Comparison of ENCODE assay signal across 9 mouse cellular contexts in genomic region chr8:90853971-90854670, GRCm38 (mm10). TPM values are rescaled to one million over a fixed set of nuclear protein-coding genes. Genes with fewer than 3 reads are reported as not detected.
A peak's percentile ranks its signal among the peaks of the same experiment; 100 is the strongest.
DNase-seq lines count a peak whose midpoint lies in the region; ATAC-seq lines count a peak whose summit lies in the region.
"Had no signal": no experiment of that assay in that cellular context is flagged by ENCODE, and none has a peak within 500 bp of the region (broad histone marks: within the 10 kb centered on the region; RNA-seq: fewer than 3 reads in every experiment).

No protein-coding gene starts in this region.

- peak overlapping the region; percentile 26; the same call in 1 of the 2 replicates for H3K4me2 ChIP-seq in kidney, embryonic 16.5 days (replicated peaks; ENCODE audit: low read depth, low read length)
- H3K4me2 ChIP-seq in embryonic facial prominence, embryonic 15.5 days (replicated peaks) = peak overlapping the region; percentile 19
- no peak overlapping the region for H3K4me2 ChIP-seq in intestine, embryonic 16.5 days (ENCODE audit: low read depth, low read length)
- peak overlapping the region; percentile 39 for H3K4me2 ChIP-seq in neural tube, embryonic 13.5 days

- DNase-seq in kidney, adult 9 months = no peak
- no peak for DNase-seq in retina, embryonic 14.5 days (ENCODE audit: low spot score)
- no peak for DNase-seq in frontal cortex, postnatal 25 days (ENCODE audit: low spot score in 2 of 2)
- DNase-seq in cerebellum, adult 8-10 months = no peak

- peaks cover 4% of the 10 kb centered on the region; the same call in 1 of the 2 replicates for H3K36me3 ChIP-seq in kidney, embryonic 16.5 days (ENCODE audit: insufficient read depth, low read length)
- no peaks in the 10 kb centered on the region for H3K36me3 ChIP-seq in embryonic facial prominence, embryonic 15.5 days
- no peaks in the 10 kb centered on the region for H3K36me3 ChIP-seq in intestine, embryonic 16.5 days (ENCODE audit: control insufficient read depth, insufficient read depth, low read length)
- no peaks in the 10 kb centered on the region for H3K36me3 ChIP-seq in neural tube, embryonic 13.5 days

- no peak overlapping the region for H3K4me3 ChIP-seq in kidney, embryonic 16.5 days (ENCODE audit: low read length)
- H3K4me3 ChIP-seq in embryonic facial prominence, embryonic 15.5 days (replicated peaks) = no peak overlapping the region
- no peak overlapping the region for H3K4me3 ChIP-seq in intestine, embryonic 16.5 days (ENCODE audit: low read length)
- H3K4me3 ChIP-seq in neural tube, embryonic 13.5 days = no peak overlapping the region

- ATAC-seq in kidney, embryonic 16.5 days (ENCODE audit: low FRiP score, low TSS enrichment) = no peak
- no peak; the same call in 1 of the 2 replicates for ATAC-seq in embryonic facial prominence, embryonic 15.5 days (ENCODE audit: insufficient number of reproducible peaks, low FRiP score, low TSS enrichment, low read depth)
- no peak for ATAC-seq in intestine, embryonic 16.5 days
- peak; percentile 62 for ATAC-seq in neural tube, embryonic 13.5 days (ENCODE audit: low read depth)

- 0 out of 2 replicates have a peak overlapping the region, but pooled peaks have one; percentile 51 for H3K27ac ChIP-seq in kidney, embryonic 16.5 days (ENCODE audit: low read length)
- peak overlapping the region; percentile 86 for H3K27ac ChIP-seq in embryonic facial prominence, embryonic 15.5 days (replicated peaks)
- H3K27ac ChIP-seq in intestine, embryonic 16.5 days (ENCODE audit: low read length) = peak overlapping the region; percentile 40
- peak overlapping the region; percentile 84 for H3K27ac ChIP-seq in neural tube, embryonic 13.5 days (replicated peaks)

- H3K9me3 ChIP-seq in kidney, embryonic 16.5 days (ENCODE audit: low read length) = no peaks in the 10 kb centered on the region; the same call in 1 of the 2 replicates
- no peaks in the 10 kb centered on the region for H3K9me3 ChIP-seq in embryonic facial prominence, embryonic 15.5 days (replicated peaks)
- no peaks in the 10 kb centered on the region for H3K9me3 ChIP-seq in intestine, embryonic 16.5 days (ENCODE audit: control insufficient read depth, low read length)
- H3K9me3 ChIP-seq in neural tube, embryonic 13.5 days = no peaks in the 10 kb centered on the region

- H3K27me3 ChIP-seq in kidney, embryonic 16.5 days (ENCODE audit: insufficient read depth, low read length) = no peaks in the 10 kb centered on the region
- no peaks in the 10 kb centered on the region for H3K27me3 ChIP-seq in embryonic facial prominence, embryonic 15.5 days
- no peaks in the 10 kb centered on the region for H3K27me3 ChIP-seq in intestine, embryonic 16.5 days (replicated peaks; ENCODE audit: control insufficient read depth, insufficient read depth, low read length)
- no peaks in the 10 kb centered on the region for H3K27me3 ChIP-seq in neural tube, embryonic 13.5 days
- H3K27me3 ChIP-seq: CH12.LX had no signal

- peaks cover 10% of the 10 kb centered on the region for H3K4me1 ChIP-seq in kidney, embryonic 16.5 days (ENCODE audit: insufficient read depth, low read length)
- peaks cover 27% of the 10 kb centered on the region for H3K4me1 ChIP-seq in embryonic facial prominence, embryonic 15.5 days
- peaks cover 9% of the 10 kb centered on the region for H3K4me1 ChIP-seq in intestine, embryonic 16.5 days (ENCODE audit: control insufficient read depth, insufficient read depth, low read length)
- peaks cover 49% of the 10 kb centered on the region for H3K4me1 ChIP-seq in neural tube, embryonic 13.5 days (replicated peaks)

- 72% methylated on average over 9 of the region's 9 CpGs for WGBS in kidney, embryonic 16.5 days
- WGBS in embryonic facial prominence, embryonic 15.5 days = 53% methylated on average over 9 of the region's 9 CpGs
- 63% methylated on average over 9 of the region's 9 CpGs for WGBS in intestine, embryonic 16.5 days
- 49% methylated on average over 9 of the region's 9 CpGs for WGBS in neural tube, embryonic 13.5 days

- no peak overlapping the region for H3K9ac ChIP-seq in kidney, embryonic 16.5 days (replicated peaks; ENCODE audit: low read length)
- no peak overlapping the region for H3K9ac ChIP-seq in embryonic facial prominence, embryonic 15.5 days
- H3K9ac ChIP-seq in intestine, embryonic 16.5 days (ENCODE audit: low read depth, low read length) = peak overlapping the region; percentile 42; the same call in 1 of the 2 replicates
- peak overlapping the region; percentile 43; the same call in 1 of the 2 replicates for H3K9ac ChIP-seq in neural tube, embryonic 13.5 days

RNA-seq across cellular contexts. Expression of gene Chd9, which starts 26.0 kb away (rescaled TPM):
- polyA plus RNA-seq in kidney, embryonic 16.5 days (2015; fragmentation: Nextera tagmentation; extraction: Ambion mirVana) = 88.1 and 97.1 TPM in 2 replicates
- 139 and 146 TPM in 2 replicates for polyA plus RNA-seq in embryonic facial prominence, embryonic 15.5 days (2015; fragmentation: Nextera tagmentation; extraction: Ambion mirVana)
- polyA plus RNA-seq in intestine, embryonic 16.5 days (2015; fragmentation: Nextera tagmentation; extraction: Ambion mirVana) = 283 and 397 TPM in 2 replicates
- 78.3 and 83.7 TPM in 2 replicates for polyA plus RNA-seq in neural tube, embryonic 13.5 days (2015; fragmentation: Nextera tagmentation; extraction: Ambion mirVana)

RNA-seq across cellular contexts. Expression of gene Gm19935, which starts 36.9 kb away (rescaled TPM):
- polyA plus RNA-seq in kidney, embryonic 16.5 days (2015; fragmentation: Nextera tagmentation; extraction: Ambion mirVana) = not detected in 2 replicates
- polyA plus RNA-seq in embryonic facial prominence, embryonic 15.5 days (2015; fragmentation: Nextera tagmentation; extraction: Ambion mirVana) = 4.8 and 6.7 TPM in 2 replicates
- polyA plus RNA-seq in intestine, embryonic 16.5 days (2015; fragmentation: Nextera tagmentation; extraction: Ambion mirVana) = 0.18 TPM in 1 of 2 replicates, not detected in the other
- 1.7 and 2.0 TPM in 2 replicates for polyA plus RNA-seq in neural tube, embryonic 13.5 days (2015; fragmentation: Nextera tagmentation; extraction: Ambion mirVana)

Comparison
In these comparisons a context has a peak if more than half of its experiments do, and no peak if none do; other contexts are left out.
1. H3K9ac ChIP-seq: peak in intestine, embryonic 16.5 days (single experiment) and neural tube, embryonic 13.5 days (single experiment); none in kidney, embryonic 16.5 days (single experiment) and embryonic facial prominence, embryonic 15.5 days (single experiment).
2. Peak in every context shown above with its lines, with median percentiles within 50 percentile points of each other: H3K27ac ChIP-seq.